Mouse (Mus musculus): ENCODE measurements around the gene Rmdn3.

- TF ChIP-seq POLR2A (IDR thresholded peaks at IDR 0.05; ENCODE audit: insufficient read length, low read depth) (no peak), CEBPB (IDR thresholded peaks at IDR 0.05; ENCODE audit: insufficient read depth, poor library complexity, severe bottlenecking) (no peak)
Observed at GRCm38 (mm10) chr2:119163999-119164398, 7.2 kb upstream of the Rmdn3 start.
